ENCODE assay signal across 23 mouse cellular contexts in the genomic region with DNA sequence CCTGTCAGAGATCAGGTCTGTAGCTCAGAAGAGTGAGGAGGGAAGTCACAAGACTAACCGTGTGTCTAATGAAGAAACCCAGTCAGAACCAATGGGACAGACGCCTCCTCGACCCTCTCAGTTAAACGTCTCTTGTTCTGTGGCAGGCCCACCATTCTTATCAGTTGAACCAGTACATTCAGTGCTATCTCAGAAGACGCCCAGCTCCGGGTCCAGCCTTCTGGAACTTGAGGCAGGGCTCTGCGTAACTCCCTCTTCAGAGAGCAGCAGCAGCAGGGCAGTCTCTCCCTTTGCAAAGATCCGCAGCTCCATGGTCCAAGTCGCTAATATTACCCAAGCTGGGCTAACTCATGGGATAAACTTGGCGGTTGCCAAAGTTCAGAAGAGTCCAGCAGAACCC. TPM values are rescaled to one million over a fixed set of nuclear protein-coding genes. Genes with fewer than 3 reads are reported as not detected.
DNase-seq lines count a peak whose midpoint lies in the region; ATAC-seq lines count a peak whose summit lies in the region.
"Had no signal": no experiment of that assay in that cellular context is flagged by ENCODE, and none has a peak within 500 bp of the region (broad histone marks: within the 10 kb centered on the region; RNA-seq: fewer than 3 reads in every experiment).

No protein-coding gene starts in this region.

- H3K27me3 ChIP-seq in kidney, embryonic 16.5 days (ENCODE audit: insufficient read depth, low read length) = no peaks in the 10 kb centered on the region
- H3K27me3 ChIP-seq in liver, embryonic 12.5 days (replicated peaks) = no peaks in the 10 kb centered on the region
- H3K27me3 ChIP-seq in liver, embryonic 16.5 days (ENCODE audit: control insufficient read depth, insufficient read depth, low read depth, low read length) = no peaks in the 10 kb centered on the region
- H3K27me3 ChIP-seq in midbrain, embryonic 13.5 days = no peaks in the 10 kb centered on the region
- H3K27me3 ChIP-seq: forebrain, embryonic 13.5 days; heart, embryonic 15.5 days; hindbrain, embryonic 13.5 days; Patski had no signal

- peaks cover 45% of the 10 kb centered on the region for H3K36me3 ChIP-seq in kidney, embryonic 16.5 days (ENCODE audit: insufficient read depth, low read length)
- H3K36me3 ChIP-seq in liver, embryonic 12.5 days = peaks cover 67% of the 10 kb centered on the region
- H3K36me3 ChIP-seq in liver, embryonic 16.5 days (ENCODE audit: control insufficient read depth, insufficient read depth) = peaks cover 19% of the 10 kb centered on the region
- H3K36me3 ChIP-seq in midbrain, embryonic 13.5 days = peaks cover 58% of the 10 kb centered on the region

- H3K4me3 ChIP-seq in kidney, embryonic 16.5 days (ENCODE audit: low read length) = no peak overlapping the region
- H3K4me3 ChIP-seq in liver, embryonic 12.5 days = no peak overlapping the region
- H3K4me3 ChIP-seq in liver, embryonic 16.5 days (ENCODE audit: low read depth, low read length) = no peak overlapping the region
- no peak overlapping the region for H3K4me3 ChIP-seq in midbrain, embryonic 13.5 days (replicated peaks)
- H3K4me3 ChIP-seq: embryonic facial prominence, embryonic 10.5 days; forebrain, embryonic 13.5 days; heart, adult 2 months; heart, embryonic 15.5 days; hindbrain, embryonic 13.5 days had no signal

- DNase-seq in kidney, adult 9 months = no peak
- DNase-seq in ovary, adult 18-20 months (ENCODE audit: low spot score) = no peak
- no peak for DNase-seq in thymus, postnatal 0 days (ENCODE audit: low spot score)
- DNase-seq: adrenal gland, postnatal 14 days; B cell, adult 2 months; cerebellum, adult 2 months; cerebellum, postnatal 10 days; forebrain, postnatal 0 days; gastrocnemius, postnatal 14 days; heart, adult 2 months; heart, postnatal 14 days had no signal

- 86% methylated on average over 10 of the region's 10 CpGs for WGBS in kidney, embryonic 16.5 days
- WGBS in liver, embryonic 12.5 days (ENCODE audit: insufficient replicate concordance) = 31% methylated on average over 10 of the region's 10 CpGs
- 36% methylated on average over 10 of the region's 10 CpGs for WGBS in liver, embryonic 16.5 days (ENCODE audit: insufficient replicate concordance)
- WGBS in midbrain, embryonic 13.5 days = 92% methylated on average over 10 of the region's 10 CpGs

- no peak overlapping the region for H3K9ac ChIP-seq in kidney, embryonic 16.5 days (replicated peaks; ENCODE audit: low read length)
- H3K9ac ChIP-seq in liver, embryonic 12.5 days = no peak overlapping the region
- no peak overlapping the region for H3K9ac ChIP-seq in liver, embryonic 16.5 days (ENCODE audit: low read depth, low read length)
- H3K9ac ChIP-seq in midbrain, embryonic 13.5 days (replicated peaks) = no peak overlapping the region
- H3K9ac ChIP-seq: forebrain, embryonic 13.5 days; forebrain, postnatal 0 days; heart, embryonic 15.5 days; hindbrain, embryonic 13.5 days had no signal

- H3K4me2 ChIP-seq in kidney, embryonic 16.5 days (replicated peaks; ENCODE audit: low read depth, low read length) = no peak overlapping the region
- H3K4me2 ChIP-seq in liver, embryonic 12.5 days = no peak overlapping the region
- no peak overlapping the region for H3K4me2 ChIP-seq in liver, embryonic 16.5 days (ENCODE audit: low read depth, low read length)
- H3K4me2 ChIP-seq in midbrain, embryonic 13.5 days (replicated peaks) = no peak overlapping the region
- H3K4me2 ChIP-seq: forebrain, embryonic 13.5 days; heart, embryonic 11.5 days; heart, embryonic 15.5 days; hindbrain, embryonic 13.5 days had no signal

- H3K27ac ChIP-seq in kidney, embryonic 16.5 days (ENCODE audit: low read length) = peak overlapping the region; percentile 25; the same call in 1 of the 2 replicates
- no peak overlapping the region for H3K27ac ChIP-seq in liver, embryonic 12.5 days
- H3K27ac ChIP-seq in liver, embryonic 16.5 days (ENCODE audit: low read length) = no peak overlapping the region
- H3K27ac ChIP-seq in midbrain, embryonic 13.5 days = no peak overlapping the region
- H3K27ac ChIP-seq: embryonic facial prominence, embryonic 10.5 days; forebrain, embryonic 13.5 days; heart, adult 2 months; heart, embryonic 15.5 days; hindbrain, embryonic 13.5 days had no signal

- no peaks in the 10 kb centered on the region for H3K9me3 ChIP-seq in kidney, embryonic 16.5 days (ENCODE audit: low read length)
- H3K9me3 ChIP-seq in liver, embryonic 12.5 days (replicated peaks) = no peaks in the 10 kb centered on the region
- no peaks in the 10 kb centered on the region for H3K9me3 ChIP-seq in liver, embryonic 16.5 days (replicated peaks; ENCODE audit: control insufficient read depth, low read length)
- no peaks in the 10 kb centered on the region for H3K9me3 ChIP-seq in midbrain, embryonic 13.5 days
- H3K9me3 ChIP-seq: embryonic facial prominence, embryonic 10.5 days; forebrain, embryonic 13.5 days; heart, embryonic 15.5 days; hindbrain, embryonic 13.5 days had no signal

- H3K4me1 ChIP-seq in kidney, embryonic 16.5 days (ENCODE audit: insufficient read depth, low read length) = no peaks in the 10 kb centered on the region
- peaks cover 13% of the 10 kb centered on the region for H3K4me1 ChIP-seq in liver, embryonic 12.5 days
- peaks cover 5% of the 10 kb centered on the region for H3K4me1 ChIP-seq in liver, embryonic 16.5 days (ENCODE audit: control insufficient read depth, low read depth, low read length)
- H3K4me1 ChIP-seq in midbrain, embryonic 13.5 days (replicated peaks) = peaks cover 20% of the 10 kb centered on the region
- H3K4me1 ChIP-seq: embryonic facial prominence, embryonic 10.5 days; heart, embryonic 15.5 days had no signal

- ATAC-seq in kidney, embryonic 16.5 days (ENCODE audit: low FRiP score, low TSS enrichment) = no peak
- peak; percentile 67 for ATAC-seq in liver, embryonic 12.5 days
- ATAC-seq in liver, embryonic 16.5 days (ENCODE audit: low read depth) = peak; percentile 53; the same call in 1 of the 2 replicates
- ATAC-seq in midbrain, embryonic 13.5 days = no peak
- ATAC-seq: activated CD4-positive, CD25-positive, alpha-beta regulatory T cell, adult 4 months; CD4-positive, CD25-positive, alpha-beta regulatory T cell, adult 4 months; forebrain, embryonic 13.5 days; forebrain, postnatal 0 days; Patski had no signal

RNA-seq across cellular contexts. Expression of a gene that starts 45.4 kb away (rescaled TPM):
- 54.8 and 61.2 TPM in 2 replicates for polyA plus RNA-seq in kidney, embryonic 16.5 days (2015; fragmentation: Nextera tagmentation; extraction: Ambion mirVana)
- polyA plus RNA-seq in liver, embryonic 12.5 days (2016; fragmentation: Nextera tagmentation; extraction: Ambion mirVana) = 41.9 and 42.5 TPM in 2 replicates
- 17.4 and 17.8 TPM in 2 replicates for polyA plus RNA-seq in liver, embryonic 16.5 days (2015; fragmentation: Nextera tagmentation; extraction: Ambion mirVana)
- 60.7 and 65.0 TPM in 2 replicates for polyA plus RNA-seq in midbrain, embryonic 13.5 days (2015; fragmentation: Nextera tagmentation; extraction: Ambion mirVana)
- polyA plus RNA-seq in thymus, postnatal 0 days (2015; fragmentation: Nextera tagmentation; extraction: Ambion mirVana) = 62.9 and 66.5 TPM in 2 replicates

RNA-seq across cellular contexts. Expression of a gene that starts 49.9 kb away (rescaled TPM):
- polyA plus RNA-seq in kidney, embryonic 16.5 days (2015; fragmentation: Nextera tagmentation; extraction: Ambion mirVana) = 39.2 TPM in 2 replicates
- 27.4 and 27.7 TPM in 2 replicates for polyA plus RNA-seq in liver, embryonic 12.5 days (2016; fragmentation: Nextera tagmentation; extraction: Ambion mirVana)
- 15.6 and 16.8 TPM in 2 replicates for polyA plus RNA-seq in liver, embryonic 16.5 days (2015; fragmentation: Nextera tagmentation; extraction: Ambion mirVana)
- 42.3 and 44.6 TPM in 2 replicates for polyA plus RNA-seq in midbrain, embryonic 13.5 days (2015; fragmentation: Nextera tagmentation; extraction: Ambion mirVana)
- 30.5 and 30.8 TPM in 2 replicates for polyA plus RNA-seq in thymus, postnatal 0 days (2015; fragmentation: Nextera tagmentation; extraction: Ambion mirVana)

Comparison
In these comparisons a context has a peak if more than half of its experiments do, and no peak if none do; other contexts are left out.
1. ATAC-seq: peak in liver, embryonic 12.5 days (single experiment) and liver, embryonic 16.5 days (single experiment); none in kidney, embryonic 16.5 days (single experiment) and midbrain, embryonic 13.5 days (single experiment).